Mouse (Mus musculus): ENCODE results near the gene Fbln2.

- TF ChIP-seq GATA1 (IDR thresholded peaks at IDR 0.05; ENCODE audit: borderline replicate concordance, low read length) (no peak), FLI1 (IDR thresholded peaks at IDR 0.05; ENCODE audit: low read length) (no peak)
Observed at GRCm38 (mm10) chr6:91288251-91288785, 76.1 kb downstream of the Fbln2 start.
